Mouse (Mus musculus) layer of hippocampus, postnatal 36 days (tissue): ENCODE data around the gene Abcd3. TPM values are rescaled to one million over a fixed set of nuclear protein-coding genes. Genes with fewer than 3 reads are reported as not detected.

ENCODE experiments used
- total RNA-seq, 2 experiments: library from RNA; stranded (reverse); gene quantifications; 2 replicates each; pipeline ENCODE4 v1.2.3; 2021

Abcd3 gene
- total RNA-seq, 2 experiments from 2014 or later: 56.3 to 59.0 TPM

Other genes with a start within 250 kb of the Abcd3 start
- gene 4930432M17Rik, start 144.5 kb downstream of the Abcd3 start, total RNA-seq: not detected
- 10 to 100 TPM; 56.4 to 60.6 TPM for gene F3, start 91.8 kb downstream of the Abcd3 start, total RNA-seq
- 10 to 100 TPM; 15.7 to 17.6 TPM for gene Arhgap29, start 137.2 kb upstream of the Abcd3 start, total RNA-seq
- gene Abca4, start 229.1 kb upstream of the Abcd3 start, total RNA-seq: 1 to 10 TPM; 1.4 to 2.2 TPM